Mouse (Mus musculus) cerebellum, adult 2 months (tissue): Measurements from ENCODE around the gene Dhrs2.
A peak's percentile ranks its signal among the peaks of the same experiment; 100 is the strongest.

Experiments
- CTCF ChIP-seq: fragments of 200-500 bp; IDR thresholded peaks from 2 replicates; pipeline ENCODE4 v1.5.1; 2011; ENCODE audit warnings: low read depth, mild to moderate bottlenecking, control low read depth, low read length, moderate library complexity, borderline replicate concordance; ENCODE audit not compliant: insufficient read depth
- POLR2A ChIP-seq: fragments of 200-500 bp; IDR thresholded peaks from 2 replicates; pipeline ENCODE4 v1.6.1; 2011; ENCODE audit warnings: low read length, control low read depth, borderline replicate concordance; ENCODE audit not compliant: insufficient read depth

GRCm38 (mm10) chr14:55214507-55214906, 7.3 kb upstream of the Dhrs2 start:
- TF ChIP-seq CTCF (peak; percentile 58), POLR2A (no peak)
